Mouse (Mus musculus) hindbrain, embryonic 12.5 days (tissue): ENCODE results near the gene Gucd1. TPM values are rescaled to one million over a fixed set of nuclear protein-coding genes. Genes with fewer than 3 reads are reported as not detected.

Experiments used
- ATAC-seq: fragments of 200-750 bp; cut with Nextera tagmentation; 2 replicates; pipeline ENCODE4 v1.8.0; 2017; ENCODE audit warnings: moderate TSS enrichment; ENCODE audit not compliant: low FRiP score
- H3K27ac ChIP-seq: fragments of 300-500 bp; sonication (generic); 2 replicates; pipeline ENCODE4 v1.5.1; 2016; ENCODE audit warnings: mild to moderate bottlenecking
- H3K27me3 ChIP-seq: fragments of 300-500 bp; sonication (generic); 2 replicates; pipeline ENCODE4 v1.6.1; 2016; ENCODE audit warnings: mild to moderate bottlenecking
- H3K36me3 ChIP-seq: fragments of 300-500 bp; sonication (generic); 2 replicates; pipeline ENCODE4 v1.6.1; 2016; ENCODE audit warnings: mild to moderate bottlenecking
- H3K4me1 ChIP-seq: fragments of 300-500 bp; sonication (generic); 2 replicates; pipeline ENCODE4 v1.6.1; 2016
- H3K4me2 ChIP-seq: fragments of 300-500 bp; sonication (generic); replicated peaks from 2 replicates; pipeline ENCODE4 v1.6.1; 2016; ENCODE audit warnings: mild to moderate bottlenecking
- H3K4me3 ChIP-seq: fragments of 300-500 bp; sonication (generic); 2 replicates; pipeline ENCODE4 v1.5.1; 2016; ENCODE audit warnings: mild to moderate bottlenecking
- H3K9ac ChIP-seq: fragments of 300-500 bp; sonication (generic); 2 replicates; pipeline ENCODE4 v1.6.1; 2016; ENCODE audit warnings: mild to moderate bottlenecking, moderate library complexity
- H3K9me3 ChIP-seq: fragments of 300-500 bp; sonication (generic); replicated peaks from 2 replicates; pipeline ENCODE4 v1.6.1; 2016; ENCODE audit warnings: mild to moderate bottlenecking
- WGBS: fragments of 180-500 bp; shearing (Covaris S2); methylation state at CpG from one replicate; pipeline ENCODE4 v1.1.7; 2016; 5-methylcytosine and 5-hydroxymethylcytosine counted together
- polyA plus RNA-seq: library from polyadenylated mRNA; unstranded; fragments of >200 nt; fragmentation: Nextera tagmentation; extraction: Ambion mirVana; gene quantifications from 2 replicates; pipeline ENCODE4 v1.2.1, GENCODE M21; 2016

The Gucd1 gene
- polyA plus RNA-seq, 1 experiment from 2014 or later, result 24.9 TPM

DNA sequence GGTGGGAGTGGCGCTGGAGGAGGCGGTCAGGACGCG is 201.1 kb downstream of the Gucd1 start, which contains the start of gene Adora2a:
Gene Adora2a, plus strand, starts transcription at position 6 of the 36 bp plus-strand sequence.
- Histone ChIP-seq H3K9me3 (no peaks in the 10 kb centered on the region), H3K4me1 (0 out of 2 replicates have a peak, but pooled peaks cover 9% of the 10 kb centered on the region), H3K9ac (peak within 1 kb of the TSS; percentile 46), H3K36me3 (peaks cover 10% of the 10 kb centered on the region; the same call in 1 of the 2 replicates), H3K4me2 (peak within 1 kb of the TSS; percentile 58), H3K4me3 (peak within 1 kb of the TSS; percentile 37), H3K27ac (0 out of 2 replicates have a peak within 1 kb of the TSS, but pooled peaks have one; percentile 3), H3K27me3 (peaks cover 48% of the 10 kb centered on the region)
- WGBS, result 0% methylated on average over 4 of the region's 4 CpGs
- ATAC-seq, result no peak

DNA sequence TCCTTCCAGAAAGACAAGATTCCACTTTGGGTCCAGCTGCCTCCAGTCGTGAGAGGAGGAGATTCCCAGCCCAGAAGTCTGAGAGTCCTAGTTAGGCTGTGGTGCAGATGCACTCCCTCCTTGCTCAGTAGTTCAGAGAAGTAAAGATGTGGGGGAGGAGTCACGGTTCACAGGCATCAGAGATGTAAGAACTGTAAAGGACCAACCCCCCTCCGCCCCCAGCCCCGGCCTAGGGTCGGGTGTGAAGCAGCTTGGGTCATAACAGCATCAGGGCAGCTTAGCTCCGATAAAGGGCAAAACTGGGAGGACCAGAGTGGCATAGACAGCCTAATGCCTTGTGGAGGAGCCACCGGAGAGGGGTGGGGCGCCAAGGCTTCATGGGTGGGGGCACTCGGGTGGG is 201.3 kb downstream of the Gucd1 start:
- peak overlapping the region; percentile 46; the same call in 1 of the 2 replicates for H3K9ac ChIP-seq
- H3K27ac ChIP-seq, result no peak overlapping the region
- WGBS, result 6% methylated on average over 9 of the region's 9 CpGs
- H3K27me3 ChIP-seq, result peaks cover 48% of the 10 kb centered on the region
- H3K4me3 ChIP-seq, result peak overlapping the region; percentile 37
- H3K36me3 ChIP-seq, result peaks cover 12% of the 10 kb centered on the region; the same call in 1 of the 2 replicates
- H3K4me1 ChIP-seq, result 0 out of 2 replicates have a peak, but pooled peaks cover 9% of the 10 kb centered on the region
- peak; percentile 33 for ATAC-seq
- no peaks in the 10 kb centered on the region for H3K9me3 ChIP-seq
- peak overlapping the region; percentile 58 for H3K4me2 ChIP-seq

DNA sequence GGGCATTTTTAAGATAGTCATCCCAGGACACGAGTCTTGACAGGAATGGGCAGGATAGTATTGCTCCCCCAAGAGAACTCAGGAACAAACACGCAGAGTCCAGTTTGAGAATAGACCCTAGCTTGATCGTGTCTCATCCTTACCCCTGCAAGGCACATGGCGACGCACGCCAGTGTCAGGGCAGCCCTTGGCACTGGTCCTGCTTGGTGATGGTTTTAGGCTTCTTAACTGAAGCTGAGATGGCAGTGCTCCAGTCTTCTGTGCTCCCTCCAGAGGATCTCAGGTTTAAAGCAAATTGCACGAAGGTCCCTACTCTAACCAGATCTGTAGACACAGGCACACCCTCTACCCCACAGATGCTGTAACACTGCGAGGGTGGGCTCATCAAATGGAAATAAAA is 202.0 kb downstream of the Gucd1 start:
- Histone ChIP-seq H3K4me2 (no peak overlapping the region), H3K9me3 (no peaks in the 10 kb centered on the region), H3K4me3 (no peak overlapping the region), H3K27me3 (peaks cover 48% of the 10 kb centered on the region), H3K4me1 (0 out of 2 replicates have a peak, but pooled peaks cover 9% of the 10 kb centered on the region), H3K27ac (no peak overlapping the region), H3K36me3 (peaks cover 18% of the 10 kb centered on the region), H3K9ac (no peak overlapping the region)
- WGBS, result 86% methylated on average over 8 of the region's 8 CpGs
- no peak for ATAC-seq

- WGBS, result 71% methylated on average over 6 of the region's 6 CpGs
- H3K9me3 ChIP-seq, result no peaks in the 10 kb centered on the region
- 0 out of 2 replicates have a peak, but pooled peaks cover 9% of the 10 kb centered on the region for H3K4me1 ChIP-seq
- peaks cover 31% of the 10 kb centered on the region for H3K36me3 ChIP-seq
- H3K9ac ChIP-seq, result no peak overlapping the region
- H3K4me2 ChIP-seq, result no peak overlapping the region
- H3K4me3 ChIP-seq, result no peak overlapping the region
- peaks cover 36% of the 10 kb centered on the region for H3K27me3 ChIP-seq
- no peak for ATAC-seq
- H3K27ac ChIP-seq, result no peak overlapping the region
Measured at GRCm38 (mm10) chr10:75314190-75314980, 203.4 kb downstream of the Gucd1 start.

DNA sequence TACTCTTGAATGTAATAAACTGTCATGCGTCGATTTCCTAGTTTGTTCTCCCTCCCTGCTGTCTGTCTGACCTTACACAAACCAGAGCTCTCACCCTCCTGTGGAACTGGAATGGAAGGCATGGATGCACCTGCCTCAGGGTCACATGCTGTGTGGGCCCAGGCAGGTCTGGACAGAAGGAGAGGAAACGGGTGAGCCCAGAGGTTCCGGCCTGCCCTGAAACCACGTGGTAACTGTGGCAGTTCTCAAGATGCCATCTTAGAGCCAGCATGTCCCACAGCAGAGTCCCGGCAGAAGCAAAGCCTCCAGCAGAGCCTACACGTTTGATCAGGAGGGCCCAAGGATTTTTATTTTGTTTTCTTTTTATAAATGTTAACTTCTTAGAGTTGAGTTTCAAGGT is 205.4 kb downstream of the Gucd1 start:
- Histone ChIP-seq H3K4me2 (no peak overlapping the region), H3K27ac (no peak overlapping the region), H3K4me1 (0 out of 2 replicates have a peak, but pooled peaks cover 8% of the 10 kb centered on the region), H3K27me3 (peaks cover 17% of the 10 kb centered on the region), H3K4me3 (no peak overlapping the region), H3K36me3 (peaks cover 52% of the 10 kb centered on the region), H3K9ac (no peak overlapping the region), H3K9me3 (no peaks in the 10 kb centered on the region)
- ATAC-seq, result no peak
- WGBS, result 84% methylated on average over 7 of the region's 7 CpGs

DNA sequence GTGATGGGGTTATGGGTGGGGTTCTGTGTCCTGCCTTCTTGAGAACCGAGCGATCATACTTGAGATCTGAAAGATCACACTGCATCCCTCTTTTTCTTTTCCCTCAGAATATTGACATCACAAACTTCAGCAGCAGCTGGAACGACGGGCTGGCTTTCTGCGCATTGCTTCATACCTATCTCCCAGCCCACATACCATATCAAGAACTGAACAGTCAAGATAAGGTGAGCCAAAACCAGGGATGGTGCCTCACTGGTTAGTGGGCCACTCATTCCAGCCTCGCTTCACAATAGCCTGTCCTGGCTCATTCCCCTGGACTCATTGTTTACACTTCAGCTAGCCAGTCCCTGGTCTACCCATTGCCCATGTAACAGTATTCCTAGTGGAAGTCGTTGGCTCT is 210.6 kb downstream of the Gucd1 start:
- Histone ChIP-seq H3K4me3 (no peak overlapping the region), H3K9me3 (no peaks in the 10 kb centered on the region), H3K4me2 (no peak overlapping the region), H3K27ac (no peak overlapping the region), H3K9ac (no peak overlapping the region), H3K4me1 (0 out of 2 replicates have a peak, but pooled peaks cover 6% of the 10 kb centered on the region), H3K27me3 (no peaks in the 10 kb centered on the region), H3K36me3 (peaks cover 61% of the 10 kb centered on the region)
- 96% methylated on average over 7 of the region's 7 CpGs for WGBS
- ATAC-seq, result no peak

DNA sequence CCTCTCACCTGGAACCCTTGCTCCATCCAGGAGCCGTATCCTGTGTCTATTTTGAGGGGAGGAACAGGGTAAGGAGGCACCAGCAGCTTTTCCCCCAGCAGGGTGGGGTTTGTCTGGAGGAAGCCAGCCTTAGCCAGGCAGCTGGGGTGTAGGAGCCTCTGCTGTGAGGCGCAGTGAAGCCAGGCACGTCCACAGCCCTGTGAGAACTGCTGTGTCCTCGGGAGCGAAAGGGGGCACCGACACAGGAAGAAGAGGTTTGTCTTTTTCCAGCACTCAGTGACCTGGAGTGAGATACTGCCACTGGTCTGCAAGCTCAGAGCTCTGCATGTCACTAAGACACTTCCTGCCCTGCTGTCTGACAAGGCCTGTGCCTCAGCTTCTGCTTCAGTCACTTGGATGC is 213.4 kb downstream of the Gucd1 start:
- Histone ChIP-seq H3K9ac (no peak overlapping the region), H3K27ac (no peak overlapping the region), H3K27me3 (no peaks in the 10 kb centered on the region), H3K4me2 (no peak overlapping the region), H3K9me3 (no peaks in the 10 kb centered on the region), H3K36me3 (peaks cover 50% of the 10 kb centered on the region), H3K4me1 (0 out of 2 replicates have a peak, but pooled peaks cover 6% of the 10 kb centered on the region), H3K4me3 (no peak overlapping the region)
- 74% methylated on average over 6 of the region's 6 CpGs for WGBS
- ATAC-seq, result no peak

GRCm38 (mm10) chr10:75304049-75304405 is 213.7 kb downstream of the Gucd1 start:
- H3K27ac ChIP-seq, result no peak overlapping the region
- 0 out of 2 replicates have a peak, but pooled peaks cover 6% of the 10 kb centered on the region for H3K4me1 ChIP-seq
- H3K36me3 ChIP-seq, result peaks cover 47% of the 10 kb centered on the region
- WGBS, result 90% methylated on average over 5 of the region's 5 CpGs
- H3K27me3 ChIP-seq, result no peaks in the 10 kb centered on the region
- H3K9me3 ChIP-seq, result no peaks in the 10 kb centered on the region
- H3K4me3 ChIP-seq, result no peak overlapping the region
- ATAC-seq, result no peak
- no peak overlapping the region for H3K9ac ChIP-seq
- no peak overlapping the region for H3K4me2 ChIP-seq

DNA sequence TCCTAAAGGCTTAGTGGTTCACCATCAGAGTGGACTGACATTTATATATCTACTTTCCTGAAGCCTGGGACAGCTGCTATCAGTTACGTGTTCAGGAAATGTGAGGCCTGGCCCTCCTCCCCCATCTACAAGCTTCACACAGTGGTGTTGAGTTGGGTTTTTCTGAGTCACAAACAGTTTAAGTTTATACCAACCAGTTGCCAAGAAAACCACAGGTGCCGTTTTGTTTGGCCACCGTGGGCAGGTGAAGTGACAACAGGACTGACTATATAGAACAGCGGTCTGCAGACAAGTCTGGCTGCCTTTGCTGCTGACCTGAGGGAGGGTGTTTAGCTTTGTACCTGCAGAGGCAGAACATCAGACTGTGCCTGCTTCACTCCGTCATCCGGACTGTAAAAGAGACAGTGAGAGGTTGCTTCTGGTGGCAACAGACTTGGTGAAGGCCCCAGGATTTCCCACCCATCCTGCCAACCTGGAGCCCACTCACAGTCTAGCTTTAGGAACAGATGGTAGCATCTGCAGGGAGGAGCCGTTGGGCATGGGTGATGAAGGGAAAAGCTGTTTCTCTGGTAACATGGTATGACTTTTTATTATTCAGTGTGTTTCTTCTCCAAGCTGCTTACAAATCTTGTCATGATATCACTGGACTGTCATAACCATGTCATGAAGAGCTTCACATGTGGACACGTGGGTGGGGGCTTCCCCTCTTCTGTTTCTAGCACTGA is 214.3 kb downstream of the Gucd1 start:
- ATAC-seq, result no peak

GRCm38 (mm10) chr10:75302536-75302935 is 215.2 kb downstream of the Gucd1 start:
- WGBS, result 89% methylated on average over 4 of the region's 4 CpGs
- no peaks in the 10 kb centered on the region for H3K27me3 ChIP-seq

More for the DNA sequence above, 214.3 kb downstream of the Gucd1 start:
- H3K4me2 ChIP-seq, result no peak overlapping the region
- H3K9me3 ChIP-seq, result no peaks in the 10 kb centered on the region
- H3K9ac ChIP-seq, result no peak overlapping the region
- no peak overlapping the region for H3K4me3 ChIP-seq
- H3K36me3 ChIP-seq, result peaks cover 41% of the 10 kb centered on the region
- no peaks in the 10 kb centered on the region for H3K27me3 ChIP-seq
- 86% methylated on average over 8 of the region's 8 CpGs for whole genome bisulfite sequencing
- H3K4me1 ChIP-seq, result 0 out of 2 replicates have a peak, but pooled peaks cover 6% of the 10 kb centered on the region
- no peak overlapping the region for H3K27ac ChIP-seq

DNA sequence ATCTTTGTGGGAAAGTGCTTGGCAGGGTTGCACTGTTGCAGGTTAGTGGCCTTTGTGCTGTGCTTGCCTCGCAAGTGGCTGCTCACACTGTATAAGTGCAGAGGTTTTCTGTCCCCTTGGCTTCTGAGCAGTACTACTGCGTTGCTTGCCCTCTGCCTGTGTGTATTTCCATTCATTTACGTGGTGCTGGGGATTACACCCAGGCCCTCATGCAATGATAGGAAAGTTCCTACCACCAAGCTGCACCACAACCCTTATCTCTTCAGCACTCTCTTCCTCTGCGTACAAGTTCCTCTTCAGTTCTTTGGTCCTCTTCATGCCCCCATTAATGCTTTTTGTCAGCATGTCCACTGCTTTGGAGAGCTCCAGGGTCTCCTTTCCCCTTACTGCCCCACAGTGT is 215.8 kb downstream of the Gucd1 start:
- Histone ChIP-seq H3K9ac (no peak overlapping the region), H3K36me3 (peaks cover 27% of the 10 kb centered on the region), H3K4me2 (no peak overlapping the region), H3K27ac (no peak overlapping the region), H3K4me3 (no peak overlapping the region), H3K9me3 (no peaks in the 10 kb centered on the region), H3K27me3 (no peaks in the 10 kb centered on the region), H3K4me1 (0 out of 2 replicates have a peak, but pooled peaks cover 6% of the 10 kb centered on the region)
- no peak for ATAC-seq
- WGBS, result 97% methylated on average over 4 of the region's 4 CpGs

More at GRCm38 (mm10) chr10:75302536-75302935, 215.2 kb downstream of the Gucd1 start:
- Histone ChIP-seq H3K9ac (no peak overlapping the region), H3K4me2 (no peak overlapping the region), H3K9me3 (no peaks in the 10 kb centered on the region), H3K27ac (no peak overlapping the region), H3K36me3 (peaks cover 32% of the 10 kb centered on the region), H3K4me3 (no peak overlapping the region), H3K4me1 (0 out of 2 replicates have a peak, but pooled peaks cover 6% of the 10 kb centered on the region)
- ATAC-seq, result no peak

- no peak overlapping the region for H3K4me3 ChIP-seq
- H3K36me3 ChIP-seq, result peaks cover 25% of the 10 kb centered on the region
- ATAC-seq, result no peak
- no peak overlapping the region for H3K9ac ChIP-seq
- no peak overlapping the region for H3K27ac ChIP-seq
- 95% methylated on average over 12 of the region's 12 CpGs for WGBS
- no peaks in the 10 kb centered on the region for H3K9me3 ChIP-seq
- no peaks in the 10 kb centered on the region for H3K27me3 ChIP-seq
- H3K4me1 ChIP-seq, result 0 out of 2 replicates have a peak, but pooled peaks cover 6% of the 10 kb centered on the region
- H3K4me2 ChIP-seq, result no peak overlapping the region
Measured at GRCm38 (mm10) chr10:75301195-75301806, 216.5 kb downstream of the Gucd1 start.
